Mouse (Mus musculus): Measurements from ENCODE around the gene Rpusd3.

Rpusd3 gene

DNA sequence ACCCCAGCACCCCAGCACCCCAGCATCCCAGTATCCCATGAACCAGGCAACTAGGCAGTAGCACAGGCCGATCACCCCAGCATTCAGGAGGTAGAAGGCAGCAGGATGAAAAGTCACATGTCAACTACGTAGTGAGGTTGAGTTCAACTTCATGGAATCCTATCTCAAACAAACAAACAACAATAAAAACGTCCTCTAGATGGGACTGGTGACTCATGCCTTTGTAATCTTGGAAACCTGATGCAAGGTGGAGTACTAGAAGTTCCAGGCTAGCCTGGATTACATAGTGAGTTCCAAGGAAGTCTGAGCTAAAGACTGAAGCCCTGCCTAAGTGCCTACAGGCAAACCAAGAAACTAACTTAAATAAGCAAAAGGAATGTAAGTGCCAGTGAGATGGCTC lies 11.7 kb upstream of the Rpusd3 start:
- DNase-seq (ENCODE audit: extremely low spot score, low read depth, low spot score), result no peak

GRCm38 (mm10) chr6:113429965-113430364 lies 10.8 kb upstream of the Rpusd3 start:
- DNase-seq (ENCODE audit: extremely low spot score, low read depth, low spot score), result no peak

DNA sequence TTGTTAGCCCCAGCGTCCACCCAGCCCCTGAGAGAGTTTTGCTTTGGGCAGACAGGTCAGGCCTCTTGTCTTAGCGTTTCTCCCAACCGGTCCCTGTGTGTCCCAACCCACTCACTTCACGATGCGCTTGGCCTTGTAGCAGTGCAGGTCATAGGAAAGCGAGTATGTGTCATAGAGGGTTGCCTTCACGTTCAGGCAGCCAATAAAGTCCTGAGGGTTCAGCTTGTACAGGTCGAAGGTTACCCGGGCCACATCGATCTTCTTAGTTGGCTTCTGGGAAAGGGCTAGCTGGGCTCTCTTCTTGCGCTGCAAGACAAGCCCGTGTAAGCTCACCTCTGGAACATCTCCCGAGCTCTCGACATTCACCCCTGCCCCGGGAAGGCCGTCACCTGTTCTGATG lies 8.9 kb upstream of the Rpusd3 start:
- DNase-seq (ENCODE audit: extremely low spot score, low read depth, low spot score), result no peak

DNA sequence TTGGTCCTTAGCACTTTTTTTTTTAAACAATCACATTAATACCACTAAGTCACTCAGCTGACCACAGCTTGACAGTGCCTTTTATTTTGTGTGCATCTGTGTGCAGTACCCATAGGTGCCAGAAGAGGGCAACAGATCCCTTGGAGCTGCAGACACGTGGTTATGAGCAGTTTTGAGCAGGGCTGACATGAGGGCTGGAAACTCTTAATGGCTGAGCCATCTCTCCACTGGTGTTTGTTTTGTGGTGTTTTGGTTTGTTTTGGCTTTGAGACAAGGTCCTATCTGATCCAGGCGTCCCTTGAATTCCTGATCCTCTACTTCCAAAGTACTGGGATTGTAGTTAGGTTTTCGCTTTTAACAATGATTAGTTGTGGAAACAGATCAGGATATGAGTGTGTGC lies 8.3 kb upstream of the Rpusd3 start:
- peak; percentile 37 for DNase-seq (ENCODE audit: extremely low spot score, low read depth, low spot score)

DNA sequence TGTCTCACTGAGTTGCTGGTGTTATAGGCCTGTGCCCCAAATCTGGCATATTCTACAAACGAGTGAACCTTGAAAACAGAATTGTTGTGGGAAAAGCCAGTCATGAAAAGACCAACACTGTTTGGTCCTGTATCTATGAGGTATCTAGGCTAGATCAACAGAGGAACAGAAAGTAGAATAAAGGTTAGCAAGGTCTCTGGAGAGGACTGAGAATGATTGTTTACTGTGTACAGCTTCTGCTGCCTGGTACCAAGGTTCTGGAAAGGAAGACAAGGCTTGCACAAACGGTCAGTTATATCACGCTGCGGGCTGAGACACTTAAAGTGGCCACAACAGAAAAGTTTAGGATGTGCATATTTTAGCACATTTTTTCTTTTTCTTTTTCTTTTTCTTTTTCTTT lies 7.6 kb upstream of the Rpusd3 start:
- no peak for DNase-seq (ENCODE audit: extremely low spot score, low read depth, low spot score)

DNA sequence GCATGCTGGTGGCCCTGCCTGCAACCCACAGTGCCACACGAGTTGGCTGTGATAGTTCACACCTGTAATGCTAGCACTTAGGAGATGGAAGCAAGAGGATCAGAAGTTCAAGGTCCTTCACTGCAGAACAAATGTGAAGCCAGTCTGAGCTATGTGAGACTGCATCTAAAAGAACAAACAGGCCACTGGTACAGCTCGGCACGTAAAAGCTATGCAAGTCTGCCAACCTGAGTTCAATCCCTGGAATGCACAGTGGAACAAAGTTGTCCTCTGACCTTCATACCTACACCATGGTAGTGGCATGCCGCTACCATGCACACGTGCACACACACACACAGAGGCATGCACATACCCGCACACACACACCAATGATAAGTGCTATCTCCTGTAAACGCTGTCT lies 5.0 kb upstream of the Rpusd3 start:
- DNase-seq (ENCODE audit: extremely low spot score, low read depth, low spot score), result no peak

DNA sequence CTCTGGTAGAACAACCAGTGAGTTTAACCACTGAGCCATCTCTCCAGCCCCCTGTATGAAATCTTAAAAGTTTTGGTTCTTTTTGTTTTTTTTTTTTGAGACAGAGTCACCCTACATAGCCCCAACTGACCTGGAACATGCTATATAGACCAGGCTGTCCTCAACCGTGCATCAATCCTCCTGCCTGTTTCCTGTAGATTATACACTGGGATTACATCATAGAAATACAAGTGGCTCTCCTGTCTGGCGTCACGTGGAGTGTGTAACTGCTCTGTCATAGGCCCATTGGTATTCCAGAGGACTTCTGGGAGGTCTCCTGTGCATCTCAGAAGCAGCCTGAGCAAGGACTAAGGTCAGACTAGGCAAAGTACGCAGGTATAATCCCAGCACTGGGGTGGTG lies 3.9 kb upstream of the Rpusd3 start:
- no peak for DNase-seq (ENCODE audit: extremely low spot score, low read depth, low spot score)

DNA sequence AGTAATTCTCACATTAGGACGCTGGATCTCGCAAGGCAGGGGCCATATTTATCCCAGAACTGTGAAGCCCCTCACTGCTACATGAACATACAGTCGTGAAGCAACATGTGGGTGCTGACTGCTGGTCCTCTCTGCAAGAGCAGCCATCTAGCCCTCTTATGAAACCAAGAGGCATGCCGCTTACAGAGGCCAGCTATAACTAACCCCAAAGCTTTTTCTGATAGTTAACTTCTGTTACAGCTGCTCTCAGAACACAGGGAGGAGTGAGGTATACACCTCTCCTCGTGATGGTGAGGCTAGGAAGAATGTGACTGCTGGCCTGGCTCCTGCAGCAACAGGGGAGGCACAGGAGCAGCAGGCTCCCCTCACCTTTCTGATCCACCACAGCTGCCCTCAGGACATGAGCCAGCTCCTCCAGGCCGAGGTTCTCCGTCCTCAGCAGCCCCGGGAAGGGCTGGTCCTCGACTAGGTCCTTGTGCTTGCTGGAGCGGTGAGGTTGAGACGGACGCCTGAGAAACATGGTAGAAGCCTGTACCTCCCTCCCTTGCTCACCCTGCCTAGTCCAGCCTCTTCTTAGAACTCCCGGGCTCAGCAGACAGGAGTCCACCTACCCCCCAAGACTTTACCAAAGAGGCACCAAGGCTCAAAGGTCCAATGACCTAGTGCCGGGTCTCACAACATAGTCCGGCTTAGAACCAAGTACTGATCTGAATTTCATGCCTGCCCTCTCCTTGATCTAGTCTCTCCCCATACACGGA lies 520 bp downstream of the Rpusd3 start:
- DNase-seq (ENCODE audit: extremely low spot score, low read depth, low spot score), result no peak

- no peak for DNase-seq (ENCODE audit: extremely low spot score, low read depth, low spot score)
Observed at GRCm38 (mm10) chr6:113416416-113416815, 2.7 kb downstream of the Rpusd3 start.

DNA sequence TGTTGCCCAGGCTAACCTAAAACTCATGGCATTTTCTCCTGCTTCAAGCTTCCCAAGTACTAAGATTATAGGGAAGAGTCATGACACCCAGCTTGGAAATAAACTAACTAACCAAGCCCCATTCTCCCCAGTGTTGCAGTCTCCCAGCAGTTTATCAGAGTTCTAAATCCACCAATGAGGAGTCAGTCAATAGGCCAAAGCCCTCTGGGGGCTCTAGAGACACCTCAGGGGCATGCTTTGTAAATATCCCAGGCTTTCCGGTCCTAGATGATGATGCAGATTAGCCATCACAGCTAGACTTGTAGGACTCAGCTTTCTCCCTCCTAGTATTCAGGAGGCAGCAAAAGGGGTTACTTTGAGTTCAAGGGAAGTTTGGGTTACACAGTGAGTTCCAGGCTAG lies 9.1 kb downstream of the Rpusd3 start:
- DNase-seq (ENCODE audit: extremely low spot score, low read depth, low spot score), result no peak

DNA sequence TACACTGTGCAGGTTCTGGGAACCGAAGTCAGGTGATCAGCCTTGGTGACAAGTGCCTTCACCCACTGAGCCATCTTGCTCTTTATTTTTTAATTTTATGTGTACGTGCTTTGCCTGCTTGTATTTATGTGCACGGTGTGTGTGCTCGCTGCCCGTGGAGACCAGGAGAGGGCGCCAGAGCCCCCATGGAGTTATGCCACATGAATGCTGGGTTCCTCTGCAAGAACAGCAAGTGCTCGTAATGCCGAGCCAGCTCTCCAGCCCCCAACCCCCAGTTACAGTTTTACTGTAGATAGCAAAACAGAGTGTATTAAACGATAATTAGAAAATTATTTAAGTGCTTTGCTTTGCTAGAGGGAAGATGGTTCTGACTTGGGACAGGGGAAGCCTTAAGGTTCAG lies 12.5 kb downstream of the Rpusd3 start:
- DNase-seq (ENCODE audit: extremely low spot score, low read depth, low spot score), result no peak

DNA sequence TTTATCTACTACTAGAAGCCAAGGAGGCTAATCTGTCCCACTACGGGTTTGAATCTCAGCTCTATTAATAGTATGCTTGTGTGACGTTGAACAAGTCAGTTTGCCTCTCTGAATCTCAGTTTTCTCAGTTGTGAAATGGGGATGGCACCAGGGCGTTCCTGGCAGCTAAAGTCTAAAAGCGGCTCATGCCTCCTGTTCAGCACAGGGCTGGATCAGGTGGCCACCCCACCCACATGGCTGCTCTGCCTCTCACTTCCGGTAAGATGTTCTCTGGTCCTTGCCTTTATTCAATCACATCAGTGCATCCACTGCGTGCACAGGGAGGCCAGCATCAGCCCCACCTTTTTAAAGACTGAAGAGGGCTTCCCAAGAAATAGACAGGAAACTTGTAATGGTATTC lies 13.7 kb downstream of the Rpusd3 start:
- no peak for DNase-seq (ENCODE audit: extremely low spot score, low read depth, low spot score)

DNA sequence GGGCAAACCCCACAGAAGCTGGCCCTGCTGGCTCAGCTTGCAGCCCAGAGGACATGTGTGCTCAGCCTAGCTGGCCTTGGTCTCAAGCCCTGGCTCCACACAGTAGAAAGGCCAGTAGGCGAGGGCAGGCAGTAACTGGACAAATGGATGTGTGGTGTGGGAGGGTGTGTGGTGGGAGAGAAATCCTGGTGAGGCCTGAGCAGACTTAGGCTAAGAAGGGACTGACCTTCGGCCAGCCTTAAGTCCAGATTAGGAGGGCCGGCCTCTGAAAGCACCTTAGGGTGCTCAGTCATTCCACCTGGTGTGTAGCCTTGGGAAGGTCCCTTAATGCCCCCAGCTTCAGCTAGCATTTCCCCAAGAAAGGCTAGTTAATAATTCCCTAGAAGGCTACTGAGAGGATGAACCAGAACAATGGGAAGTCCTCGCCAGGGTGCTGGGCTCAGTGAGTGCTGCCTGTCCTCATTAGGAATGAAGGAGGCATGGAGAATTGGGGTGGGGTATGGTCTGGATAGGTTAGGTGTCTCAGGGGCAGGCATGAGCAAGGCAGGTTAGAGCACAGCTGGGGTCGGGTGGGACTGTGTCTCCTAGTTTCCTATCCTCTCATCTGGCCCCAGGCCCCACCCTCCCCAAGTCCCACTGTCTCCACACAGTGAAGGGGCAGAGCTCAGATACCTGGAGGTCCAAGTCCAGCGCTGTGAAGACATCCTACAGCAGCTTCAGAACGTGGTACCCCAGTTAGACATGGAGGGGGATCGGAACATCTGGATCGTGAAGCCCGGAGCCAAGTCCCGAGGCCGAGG lies 14.3 kb downstream of the Rpusd3 start:
- DNase-seq (ENCODE audit: extremely low spot score, low read depth, low spot score), result no peak

- no peak for DNase-seq (ENCODE audit: extremely low spot score, low read depth, low spot score)
Observed at GRCm38 (mm10) chr6:113402094-113402493, 17.0 kb downstream of the Rpusd3 start.

DNA sequence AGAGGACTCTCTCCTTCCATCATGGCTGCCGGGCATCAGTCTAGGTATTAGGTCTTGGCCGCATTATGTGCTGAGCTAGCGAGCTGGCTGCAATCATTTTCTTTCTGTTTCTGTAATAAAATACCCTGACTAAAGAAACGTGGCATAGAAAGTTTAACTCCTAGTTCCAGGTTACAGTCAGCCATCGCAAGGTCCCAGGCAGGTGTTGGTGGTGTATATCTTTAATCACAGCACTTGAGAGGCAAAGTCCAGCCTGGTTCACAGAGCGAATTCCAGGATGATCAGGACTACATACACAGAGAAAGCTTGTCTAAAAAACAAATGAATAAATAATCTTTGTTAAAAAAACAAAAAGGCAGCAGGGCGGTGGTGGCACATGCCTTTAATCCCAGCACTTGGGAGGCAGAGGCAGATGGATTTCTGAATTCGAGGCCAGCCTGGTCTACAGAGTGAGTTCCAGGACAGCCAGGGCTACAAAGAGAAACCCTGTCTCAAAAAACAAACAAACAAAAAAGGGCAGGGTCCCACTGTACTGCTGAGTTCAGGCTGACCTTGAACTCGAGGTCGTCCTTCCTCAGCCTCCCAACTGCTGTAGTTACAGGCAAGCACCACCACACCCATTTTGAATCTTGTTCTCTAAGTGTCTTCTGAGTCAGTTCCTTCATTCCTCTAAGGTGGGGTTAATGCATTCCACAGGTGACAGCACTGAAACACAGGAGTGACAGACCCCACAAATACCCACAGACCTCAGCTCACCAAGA lies 22.7 kb downstream of the Rpusd3 start:
- DNase-seq (ENCODE audit: extremely low spot score, low read depth, low spot score), result no peak

DNA sequence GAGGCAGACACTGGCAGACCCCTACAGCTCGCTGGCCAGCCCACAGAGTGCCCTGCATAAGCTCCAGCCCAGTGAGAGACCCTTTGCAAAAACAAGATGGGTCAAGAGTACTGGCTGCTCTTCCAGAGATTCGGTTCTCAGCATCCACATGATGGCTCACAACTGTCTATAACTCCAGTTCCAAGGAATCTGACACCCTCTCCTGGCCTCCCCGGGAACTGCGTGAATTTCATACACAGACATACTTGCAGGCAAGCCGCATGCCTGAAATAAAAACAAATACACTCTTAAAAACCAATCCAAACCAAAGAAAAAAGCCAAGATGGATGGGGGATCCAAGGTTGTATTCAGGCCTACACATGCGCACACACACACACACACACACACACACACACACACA lies 23.6 kb downstream of the Rpusd3 start:
- DNase-seq (ENCODE audit: extremely low spot score, low read depth, low spot score), result no peak

GRCm38 (mm10) chr6:113394811-113395210 lies 24.3 kb downstream of the Rpusd3 start:
- DNase-seq (ENCODE audit: extremely low spot score, low read depth, low spot score), result no peak

DNA sequence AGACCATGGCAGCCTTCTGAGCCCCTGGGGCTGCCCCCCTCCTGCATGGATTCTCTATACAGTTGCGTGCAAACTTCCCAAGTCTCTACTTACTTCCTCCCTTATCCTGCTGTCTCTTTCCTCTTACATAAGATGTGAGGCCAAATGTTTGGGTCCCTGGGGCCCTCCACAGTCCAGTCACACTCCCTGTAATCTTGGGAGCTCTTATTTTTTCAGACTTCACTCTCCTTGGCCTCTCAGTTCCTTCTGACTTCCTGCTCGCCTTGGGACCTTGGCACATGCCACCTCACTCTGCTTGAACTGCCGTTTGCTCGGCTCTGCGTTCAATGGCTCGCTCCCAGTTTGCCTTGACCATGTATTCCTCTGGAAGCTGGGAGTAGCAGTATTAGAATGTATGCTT lies 25.2 kb downstream of the Rpusd3 start:
- no peak for DNase-seq (ENCODE audit: extremely low spot score, low read depth, low spot score)

DNA sequence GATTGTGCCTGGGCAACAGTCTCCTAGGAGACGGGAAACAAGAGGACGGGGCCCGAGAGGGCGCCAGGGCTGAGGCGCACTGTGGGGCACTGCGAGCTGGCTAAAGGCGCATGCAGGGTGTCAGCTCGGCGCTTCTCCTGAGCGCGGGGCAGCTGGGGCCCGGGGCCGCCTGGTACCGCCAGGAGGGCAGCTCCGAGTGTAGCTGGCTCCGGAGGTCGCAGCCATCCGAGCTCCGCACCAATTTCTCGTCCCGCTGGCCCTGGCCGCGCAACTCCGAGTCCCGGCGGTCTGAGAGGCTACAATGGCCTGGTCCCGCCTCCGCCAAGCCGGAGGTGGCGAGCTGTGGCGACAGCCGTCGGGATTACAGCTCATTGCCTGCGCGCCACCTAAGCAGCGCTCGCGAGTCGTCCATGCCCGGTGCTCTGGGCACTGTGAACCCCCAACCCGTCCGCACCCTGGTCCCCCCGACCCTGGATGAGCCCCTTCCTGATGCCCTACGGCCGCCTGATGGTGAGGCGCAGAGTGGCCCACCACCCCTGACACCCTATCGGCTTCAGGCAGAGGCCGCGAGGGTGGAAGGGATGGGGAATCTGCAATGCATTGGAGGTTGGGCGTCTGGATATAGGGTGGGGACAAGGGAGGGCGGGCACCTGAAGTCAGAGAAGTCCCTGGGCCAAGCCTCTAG lies 26.6 kb downstream of the Rpusd3 start:
- DNase-seq (ENCODE audit: extremely low spot score, low read depth, low spot score), result no peak

DNA sequence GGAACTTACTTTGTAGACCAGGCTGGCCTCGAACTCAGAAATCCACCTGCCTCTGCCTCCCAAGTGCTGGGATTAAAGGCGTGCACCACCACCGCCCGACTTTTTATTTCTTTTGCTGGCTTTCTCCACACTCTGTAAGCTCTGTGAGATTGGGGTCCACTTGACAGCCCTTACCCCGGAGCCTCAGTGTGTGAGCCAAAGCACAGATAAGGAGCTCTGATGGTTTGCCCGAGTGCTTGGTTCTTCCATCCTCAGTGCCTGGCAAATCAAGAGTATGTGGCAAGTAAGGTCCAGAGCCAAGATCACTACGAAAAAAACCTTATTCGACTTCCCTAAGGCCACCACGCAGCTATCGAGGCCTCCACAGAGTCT lies 27.1 kb downstream of the Rpusd3 start:
- no peak for DNase-seq (ENCODE audit: extremely low spot score, low read depth, low spot score)

DNA sequence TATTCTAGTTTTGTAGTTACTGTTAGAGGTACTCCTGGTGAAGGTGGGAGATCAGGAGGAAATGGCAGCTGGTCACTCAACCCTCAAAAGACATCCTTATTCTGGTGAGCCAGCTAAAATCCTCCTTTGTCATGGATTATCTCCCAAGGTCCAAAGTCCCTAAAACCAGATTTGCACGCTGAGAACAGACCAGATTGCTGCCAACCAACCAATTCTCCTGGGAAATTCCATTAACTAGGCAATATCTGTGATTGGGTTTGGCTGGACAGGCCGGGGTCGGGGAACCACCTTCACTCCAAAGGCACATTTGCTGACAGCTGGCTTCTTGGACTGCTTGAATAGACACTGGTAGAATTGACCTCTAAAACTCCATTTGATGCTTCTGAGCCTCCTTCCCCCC lies 28.4 kb downstream of the Rpusd3 start:
- no peak for DNase-seq (ENCODE audit: extremely low spot score, low read depth, low spot score)
